Mouse (Mus musculus) kidney, adult 2 months (tissue): ENCODE data around the gene Nova2.

Experiments
- CTCF ChIP-seq: fragments of 200-500 bp; conservative IDR thresholded peaks from 2 replicates; pipeline ENCODE4 v1.5.1; 2011; ENCODE audit warnings: low read depth, mild to moderate bottlenecking, control low read depth, low read length, moderate library complexity, mixed read lengths; ENCODE audit not compliant: insufficient read depth, insufficient read length
- POLR2A ChIP-seq: fragments of 200-500 bp; IDR thresholded peaks from one replicate; pipeline ENCODE4 v1.6.1; 2011; ENCODE audit warnings: low read depth, low read length, control low read depth

DNA sequence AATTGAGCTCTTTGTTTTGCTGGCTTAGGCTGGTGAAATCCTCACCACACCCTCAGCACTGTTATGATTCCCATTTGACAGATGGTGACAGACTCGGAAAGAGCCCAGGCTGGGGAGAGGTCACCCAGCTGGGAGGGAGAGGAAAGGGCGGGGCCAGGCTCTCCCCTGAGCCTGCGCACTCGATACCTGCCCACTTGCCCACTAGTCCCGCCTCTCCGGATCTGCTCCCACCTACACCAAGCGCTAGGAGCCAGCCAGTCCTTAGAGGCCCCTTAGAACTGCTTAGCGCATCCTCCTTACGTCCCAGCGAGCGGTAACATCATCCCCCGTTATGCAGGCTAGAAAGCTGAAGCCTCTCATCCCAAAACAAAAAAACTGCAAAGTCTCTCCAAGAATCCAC, 4.6 kb upstream of the Nova2 start:
- no peak for TF ChIP-seq POLR2A
- TF ChIP-seq CTCF, result no peak
